Mouse (Mus musculus) testis, postnatal 14 days (tissue): Measurements from ENCODE around the gene Acoxl.

Experiments used
- DNase-seq: peaks from one replicate; pipeline ENCODE4 v3.0.0; 2021; ENCODE audit warnings: low spot score

Gene Acoxl

DNA sequence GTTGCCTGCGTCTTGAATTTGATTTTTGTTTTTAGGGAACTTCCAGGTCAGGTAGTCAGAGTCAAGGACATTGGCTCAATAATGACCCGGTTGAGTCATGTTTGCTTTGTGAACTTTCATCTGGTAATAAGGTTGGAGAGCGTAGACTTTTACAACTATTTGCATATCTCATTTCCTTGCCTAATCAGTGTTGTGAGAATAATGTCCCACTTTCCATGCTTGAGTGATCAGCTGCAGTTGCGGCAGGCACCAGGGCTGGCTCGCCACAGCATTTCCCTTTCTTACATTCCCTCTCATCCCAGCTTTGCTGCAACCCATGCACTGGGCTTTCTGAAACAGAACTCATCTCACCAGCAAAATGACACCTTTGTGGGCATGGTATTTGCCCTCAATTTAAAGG, 59.0 kb downstream of the Acoxl start:
- DNase-seq, result no peak

DNA sequence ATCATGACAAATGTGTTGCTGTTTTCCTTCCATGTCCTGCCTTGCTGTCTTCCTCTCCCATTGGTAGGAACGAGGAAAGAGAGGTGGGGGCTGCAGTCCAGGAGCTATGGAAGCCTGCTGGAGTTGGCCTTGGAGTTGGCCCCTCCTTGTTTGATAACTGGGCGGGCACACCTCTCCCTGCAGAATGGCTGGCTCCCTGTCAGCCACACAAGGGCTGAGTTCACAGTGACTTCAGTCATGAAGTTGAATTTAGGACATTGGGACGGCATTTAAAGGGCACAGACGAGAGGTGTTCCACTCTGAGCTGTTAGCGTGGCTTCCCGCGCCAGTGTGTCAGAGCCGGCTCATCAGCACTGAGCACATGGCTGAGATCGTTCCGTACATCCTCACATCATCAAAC, 66.2 kb downstream of the Acoxl start:
- no peak for DNase-seq

DNA sequence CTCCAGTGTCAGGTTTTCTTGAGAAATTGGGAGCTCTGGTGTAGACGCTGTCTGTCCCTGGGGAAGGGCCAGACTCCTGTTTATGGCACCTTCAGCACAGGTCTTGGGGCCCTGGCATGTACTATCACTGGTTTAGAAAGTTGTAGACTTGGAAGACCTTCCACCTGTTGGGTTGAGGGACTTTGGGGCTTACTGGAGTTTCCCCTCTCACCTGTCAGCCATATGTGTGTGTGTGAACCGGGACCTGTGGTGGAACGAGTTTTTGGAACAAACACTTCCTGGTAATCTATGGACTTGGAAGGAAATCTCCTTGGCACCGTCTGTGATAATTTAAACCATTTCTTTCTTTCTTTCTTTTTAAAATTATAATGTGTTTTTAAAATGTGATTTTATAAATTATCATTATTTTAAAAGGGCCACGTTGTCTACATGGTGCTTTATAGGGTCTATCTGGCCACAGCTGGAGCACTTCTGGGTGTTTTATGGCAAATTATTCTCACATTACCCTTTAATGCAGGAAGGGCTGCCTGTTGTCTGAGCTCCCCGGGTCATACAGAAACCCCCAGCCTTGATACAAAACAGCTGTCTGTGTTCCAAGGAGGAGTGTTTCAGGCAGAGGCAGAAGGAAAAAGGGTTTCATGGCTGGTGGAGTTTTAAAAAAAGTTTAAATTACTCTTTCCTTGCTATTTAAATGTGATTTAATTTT, 68.5 kb downstream of the Acoxl start:
- no peak for DNase-seq

DNA sequence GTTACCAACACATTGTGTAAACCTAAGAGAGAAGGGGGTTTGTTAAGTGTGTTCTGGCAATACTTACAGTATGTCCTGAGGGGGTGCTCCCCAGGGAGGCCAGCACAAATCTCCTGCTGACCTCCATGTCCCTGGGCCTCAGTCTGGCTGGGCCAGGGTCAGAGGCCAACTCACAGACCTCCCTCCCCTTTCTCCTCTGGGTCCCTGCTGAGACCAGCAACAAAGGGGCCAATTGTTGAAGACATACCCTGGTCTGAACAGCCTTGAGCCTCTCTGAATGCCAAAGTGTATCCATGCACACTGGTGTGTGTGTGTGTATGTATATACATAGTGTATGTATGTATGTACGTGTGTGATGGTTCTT, 69.0 kb downstream of the Acoxl start:
- DNase-seq, result no peak

DNA sequence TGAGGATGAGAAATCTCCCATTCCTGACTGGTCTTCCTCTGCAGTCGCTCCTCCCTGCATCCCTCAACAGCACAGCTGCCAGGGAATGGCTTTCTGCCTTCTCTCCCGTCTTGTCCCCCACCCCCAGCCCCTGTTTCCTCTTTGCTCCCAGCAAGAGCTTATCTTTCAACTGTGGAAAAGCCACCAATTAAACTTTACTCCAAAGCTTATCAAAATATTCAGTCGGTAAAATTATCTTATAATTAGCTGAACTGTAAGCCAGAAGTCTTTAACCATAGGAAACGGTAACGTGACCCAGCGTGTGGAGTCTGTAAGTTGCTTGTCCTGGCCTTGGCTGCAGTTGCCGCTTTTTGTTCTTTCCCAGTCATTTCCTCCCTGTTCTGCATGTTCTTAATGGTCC, 70.2 kb downstream of the Acoxl start:
- DNase-seq, result no peak

DNA sequence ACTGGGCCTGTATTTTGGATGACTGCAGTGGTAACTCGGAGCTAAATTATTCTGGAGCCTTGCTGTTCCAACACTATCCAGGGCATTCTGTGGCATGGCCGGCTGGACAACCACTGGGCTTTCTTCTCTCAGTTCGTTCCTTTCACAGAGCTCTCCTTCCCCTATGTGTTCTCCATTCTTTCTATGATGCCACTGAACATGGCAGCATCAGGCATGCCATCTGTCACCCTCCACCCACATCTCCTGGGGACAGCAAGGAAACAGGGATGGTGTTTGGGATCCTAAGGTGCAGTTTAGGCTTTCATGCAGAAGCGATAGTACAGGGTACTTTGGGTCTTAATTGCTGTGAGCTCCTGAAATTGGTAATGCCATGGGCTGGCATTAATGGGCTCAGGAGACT, 71.1 kb downstream of the Acoxl start:
- DNase-seq, result no peak

DNA sequence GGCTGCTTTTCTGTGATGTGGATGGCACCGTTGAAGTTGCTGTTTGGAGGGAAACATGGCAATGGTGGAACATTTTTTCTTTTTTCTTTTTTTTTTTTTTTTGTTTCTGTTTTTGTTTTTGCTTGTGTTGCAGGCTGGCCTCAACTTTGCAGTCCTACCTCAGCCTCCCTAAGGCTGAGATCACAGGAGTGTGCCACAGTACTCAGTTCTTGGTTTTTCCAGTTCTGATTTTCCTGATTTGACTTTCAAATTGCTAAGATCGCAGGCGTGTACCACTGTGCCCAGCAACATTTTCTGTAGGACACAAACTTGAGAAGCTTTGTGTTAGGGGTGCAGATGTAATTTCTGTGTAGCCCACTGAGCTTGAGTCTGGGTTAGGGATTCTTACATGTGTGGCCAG, 72.9 kb downstream of the Acoxl start:
- DNase-seq, result no peak

DNA sequence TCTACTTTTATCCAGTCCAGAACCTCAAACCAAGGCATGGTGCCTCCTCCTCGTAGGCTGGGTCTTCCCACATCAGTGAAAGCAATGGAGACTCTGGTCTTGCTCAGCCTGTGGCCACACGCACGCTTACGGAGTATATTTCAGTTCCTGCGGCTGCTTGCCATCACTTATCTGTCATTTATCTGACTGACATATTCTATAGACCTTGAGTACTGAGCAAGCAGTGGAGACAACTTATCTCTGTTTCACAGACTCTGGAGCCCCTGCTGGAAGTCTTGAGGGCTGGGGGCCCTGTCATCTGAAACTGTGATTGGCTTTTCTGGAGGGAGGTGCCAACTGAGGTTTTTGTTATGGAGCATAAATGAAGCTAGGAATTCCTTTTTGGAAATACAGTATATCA, 75.4 kb downstream of the Acoxl start:
- DNase-seq, result no peak

DNA sequence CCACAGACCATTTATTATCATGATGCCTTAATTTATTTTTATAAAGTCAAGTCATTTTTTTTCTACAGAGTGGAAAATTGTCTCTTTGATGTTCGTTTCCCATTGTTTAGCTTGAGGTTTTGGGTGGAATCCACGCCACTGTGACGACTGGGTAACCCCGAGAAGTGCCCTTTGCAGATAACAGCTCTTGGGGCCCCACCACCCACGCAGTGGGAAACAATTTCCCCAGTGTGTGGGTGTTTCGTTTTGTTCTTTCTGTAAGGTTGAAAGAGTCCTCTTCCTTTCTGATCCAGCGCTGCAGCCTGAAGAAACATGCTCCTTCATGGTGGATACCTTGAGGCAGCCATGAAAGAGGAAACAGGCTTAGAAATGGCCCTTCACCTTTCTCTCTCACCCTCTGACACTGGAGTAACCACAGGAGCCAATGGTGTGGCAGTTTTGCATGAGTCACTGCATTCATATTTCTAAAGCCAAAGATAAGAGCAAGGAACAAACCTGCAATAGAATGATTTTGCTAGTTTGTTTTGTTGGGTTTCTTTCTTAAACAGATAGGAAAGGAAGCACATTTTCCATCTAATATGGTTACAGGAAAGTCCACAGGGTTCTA, 78.2 kb downstream of the Acoxl start:
- no peak for DNase-seq

DNA sequence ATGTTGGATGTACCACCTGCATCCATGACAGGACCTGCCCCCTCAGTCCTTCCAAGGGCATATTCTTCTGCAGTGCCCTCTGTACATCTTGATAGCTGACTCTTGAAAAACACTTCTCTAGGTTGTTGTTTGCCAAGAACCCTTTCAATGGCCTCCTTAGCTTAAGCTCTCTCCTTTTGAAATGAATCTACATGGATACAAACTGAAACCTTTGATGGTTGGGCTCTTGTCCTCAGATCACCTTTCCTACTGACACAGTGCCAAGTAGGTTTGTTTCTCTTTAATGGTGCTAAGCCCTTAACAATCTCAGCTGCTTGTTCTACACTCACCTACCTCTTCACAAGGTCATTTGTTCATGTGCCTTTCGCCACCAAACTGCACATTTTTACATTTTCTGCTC, 81.1 kb downstream of the Acoxl start:
- no peak for DNase-seq

DNA sequence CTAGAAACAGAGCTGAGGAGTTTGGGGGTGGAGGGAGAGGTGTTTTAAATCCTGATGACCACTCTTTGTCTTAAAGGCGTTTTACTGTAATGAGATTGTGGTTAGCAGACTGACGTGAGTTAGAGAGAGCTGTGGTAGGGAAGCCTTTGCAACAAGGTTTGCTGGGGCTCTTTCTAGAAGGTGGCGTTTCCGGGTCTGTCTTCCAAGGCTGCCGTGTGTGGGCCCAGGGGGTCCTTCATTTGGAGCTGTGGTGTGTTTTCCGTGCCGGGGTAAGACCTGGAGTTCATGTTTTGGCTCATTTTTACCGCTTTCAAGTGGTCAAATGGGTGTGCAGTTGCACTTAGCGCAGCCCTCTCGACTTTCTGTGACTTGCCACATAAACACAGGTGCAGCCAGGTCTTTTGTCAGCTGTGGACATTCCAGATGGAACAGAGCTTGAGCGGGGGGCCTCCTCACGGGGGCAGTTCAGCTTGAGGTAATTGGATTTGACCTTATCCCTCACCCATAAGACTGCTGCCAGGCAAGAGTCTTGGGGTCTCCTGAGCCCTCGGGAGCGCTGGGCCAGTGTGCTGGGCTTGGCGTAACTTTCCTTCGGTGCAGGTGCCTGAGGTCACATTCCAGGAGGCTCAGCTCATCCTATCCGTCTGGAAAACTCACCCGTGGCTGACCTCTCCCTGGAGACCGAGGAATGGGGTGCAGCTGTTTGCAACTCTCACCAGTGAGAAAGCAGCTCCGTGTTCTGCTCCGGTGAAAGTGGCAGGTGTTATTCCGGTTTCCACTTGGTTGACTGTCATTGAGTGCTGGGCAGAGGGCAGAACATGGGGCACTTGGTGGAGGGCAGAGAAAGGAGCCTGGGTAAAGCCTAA, 83.6 kb downstream of the Acoxl start:
- DNase-seq, result peak; percentile 71

DNA sequence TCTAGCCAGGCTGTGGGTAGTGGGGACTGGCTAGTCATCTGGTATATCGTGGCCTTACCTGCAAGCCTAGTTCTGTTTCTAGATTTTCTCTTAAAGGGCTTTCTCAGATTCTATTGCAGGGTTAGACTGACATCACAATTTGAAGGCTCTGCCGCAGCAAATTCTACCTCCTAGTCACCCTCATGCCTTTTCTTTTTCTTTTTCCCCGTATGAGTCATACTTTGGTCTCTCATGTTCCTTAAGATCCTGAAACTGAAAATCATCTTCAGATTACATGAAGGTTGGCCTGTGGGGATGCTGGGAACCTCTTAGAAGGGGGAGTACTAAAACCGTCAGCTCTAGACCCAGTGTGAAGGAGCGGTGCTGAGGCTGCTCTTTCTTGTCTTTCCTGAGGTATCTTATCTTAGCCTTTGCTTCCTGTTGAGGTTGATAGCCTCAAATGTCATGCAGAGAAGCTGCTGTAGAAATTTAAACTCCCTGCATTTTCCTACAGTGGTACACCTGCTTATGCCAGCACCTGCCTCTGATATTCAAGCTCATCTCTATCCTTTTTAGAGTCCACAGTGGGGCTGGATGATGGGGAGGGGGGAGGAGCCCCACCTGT, 84.5 kb downstream of the Acoxl start:
- no peak for DNase-seq

DNA sequence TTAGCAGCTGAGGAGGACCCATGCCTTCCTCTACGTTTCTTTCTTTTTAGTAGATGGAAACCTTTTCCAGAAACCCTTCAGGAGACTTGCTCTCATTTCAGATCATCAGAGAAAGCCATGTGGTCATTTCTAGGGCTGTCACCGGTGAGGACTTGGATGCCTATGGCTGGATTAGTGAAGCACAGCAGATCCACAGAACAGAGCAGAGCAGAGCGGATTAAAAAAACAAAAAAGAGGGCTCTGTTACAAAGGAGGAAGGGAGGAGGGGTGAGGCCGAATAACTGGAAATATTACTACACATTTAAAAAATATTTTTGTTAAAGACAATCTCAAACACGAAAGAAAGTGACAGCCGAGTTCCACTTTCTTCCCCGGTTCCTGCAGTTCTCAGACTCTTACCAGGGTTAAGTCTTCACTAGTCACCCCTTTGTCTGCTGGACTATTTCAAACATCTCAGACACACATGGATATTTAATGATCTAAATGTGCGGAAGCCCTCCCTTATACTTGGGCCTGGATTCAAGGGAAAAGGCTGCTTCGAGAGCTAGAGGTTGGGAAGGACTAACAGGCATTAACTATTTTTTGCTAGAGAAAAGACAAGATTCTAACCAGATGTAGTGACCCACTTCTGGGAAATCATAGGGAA, 88.1 kb downstream of the Acoxl start:
- no peak for DNase-seq

DNA sequence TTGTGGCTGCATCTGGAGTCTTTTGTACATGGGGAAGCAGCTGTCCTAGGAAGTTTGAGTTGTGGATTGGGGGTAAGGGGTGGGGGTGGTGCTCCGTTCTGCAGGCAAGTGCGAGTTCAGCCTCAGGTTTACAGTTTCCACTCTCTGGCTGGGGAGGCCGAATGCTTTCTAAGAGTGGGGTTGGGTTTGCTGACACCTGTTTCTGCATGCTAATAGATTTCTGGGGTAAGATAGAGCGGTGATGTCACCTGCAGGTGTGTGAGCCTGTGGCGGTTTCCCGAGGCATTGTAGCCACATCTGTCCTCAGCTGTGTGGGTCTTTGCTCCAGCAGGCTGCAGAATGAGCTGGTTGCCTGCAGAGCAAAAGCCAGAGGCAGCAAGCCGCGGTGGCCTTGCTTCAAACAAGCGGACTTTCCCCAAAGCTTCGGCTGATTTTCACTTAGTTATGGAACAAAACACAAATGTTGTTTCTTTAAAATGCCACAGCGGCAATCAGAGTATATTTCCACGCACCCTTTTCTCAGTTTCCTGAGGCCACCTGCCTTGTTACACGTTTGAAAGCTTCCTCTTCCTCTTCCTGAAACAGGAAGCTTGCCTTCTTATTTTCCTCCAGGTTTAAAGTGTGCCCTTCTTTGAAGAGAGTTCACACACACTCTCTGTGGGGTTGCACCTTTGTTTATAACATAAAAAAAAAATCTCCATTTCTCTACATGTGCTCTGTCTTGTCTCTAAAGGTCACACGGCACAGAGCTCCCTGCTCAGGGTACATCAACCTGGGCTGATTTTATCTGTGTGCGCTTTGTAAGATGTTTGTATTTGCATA, 89.0 kb downstream of the Acoxl start:
- peak; percentile 32 for DNase-seq

DNA sequence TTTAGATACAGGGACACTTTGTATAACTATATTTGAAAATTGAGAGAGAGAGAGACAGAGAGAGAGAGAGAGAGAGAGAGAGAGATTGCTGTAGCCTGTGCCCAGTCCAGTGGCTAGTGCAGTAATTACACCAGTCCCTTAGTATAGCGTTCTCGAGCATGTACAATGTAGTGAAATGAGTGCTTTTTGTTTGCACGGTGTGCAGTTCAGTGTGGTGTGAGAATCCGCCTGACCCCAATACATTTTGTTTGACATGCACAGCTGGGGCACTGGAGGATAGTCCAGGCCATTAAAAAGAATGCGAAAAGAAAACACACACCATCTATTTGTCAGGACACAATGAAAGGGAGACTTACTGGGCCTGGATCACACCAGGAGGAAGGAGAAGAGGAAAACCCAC, 89.6 kb downstream of the Acoxl start:
- DNase-seq, result no peak

DNA sequence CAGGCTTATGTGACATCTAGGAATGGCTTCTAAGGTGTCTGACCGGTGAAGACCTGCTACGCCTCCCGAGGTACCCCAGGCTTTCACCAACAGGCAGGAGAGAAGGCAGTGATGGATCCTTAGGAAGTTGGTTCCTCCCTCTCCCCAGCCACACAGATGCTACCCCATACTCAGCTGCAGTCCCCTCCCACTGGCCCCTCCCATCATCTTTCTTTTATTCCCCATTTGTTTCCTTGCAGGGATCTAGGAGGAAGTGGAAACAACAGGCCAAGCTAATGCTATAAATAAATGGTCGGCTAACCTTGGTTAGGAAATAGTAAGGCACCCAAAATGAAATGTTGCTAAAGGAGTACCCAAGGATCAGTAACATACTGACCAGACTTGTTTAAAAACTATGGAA, 90.2 kb downstream of the Acoxl start:
- DNase-seq, result no peak

DNA sequence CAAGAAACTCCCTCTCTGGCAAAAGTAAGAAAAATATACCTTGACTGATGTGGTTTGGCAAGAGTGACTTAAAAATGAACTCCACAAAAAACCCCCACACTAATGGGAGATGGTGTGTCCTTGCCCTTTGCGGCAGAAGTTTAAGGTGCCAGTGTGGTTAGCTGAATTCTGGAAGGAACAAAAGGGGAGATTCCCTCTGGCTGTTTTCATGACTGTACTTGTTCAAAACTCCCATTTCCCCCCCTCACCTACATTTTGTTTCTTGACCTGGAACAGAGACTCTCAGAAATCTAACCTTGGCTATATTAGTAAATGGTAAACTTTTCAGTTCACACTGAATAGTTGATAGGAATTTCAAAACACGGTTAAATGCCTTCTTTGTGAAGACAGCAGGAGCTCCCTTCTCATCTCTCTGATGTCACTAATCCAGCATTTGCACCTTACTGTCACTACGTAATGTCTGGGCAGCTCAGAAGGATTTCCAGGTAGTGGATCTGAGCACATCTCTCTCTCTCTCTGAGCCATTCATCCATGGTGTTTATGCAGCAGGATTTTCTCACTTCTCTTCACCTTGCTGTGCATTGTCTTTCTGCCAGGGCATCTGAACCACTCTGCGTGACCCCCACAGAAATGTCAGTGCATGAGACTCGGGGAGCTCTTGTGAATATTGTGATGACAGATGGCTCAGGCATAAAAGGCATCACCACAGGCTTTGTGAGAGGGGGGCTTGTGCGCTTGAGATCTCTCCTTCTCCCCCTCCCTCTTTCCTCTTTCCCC, 91.5 kb downstream of the Acoxl start:
- DNase-seq, result no peak

DNA sequence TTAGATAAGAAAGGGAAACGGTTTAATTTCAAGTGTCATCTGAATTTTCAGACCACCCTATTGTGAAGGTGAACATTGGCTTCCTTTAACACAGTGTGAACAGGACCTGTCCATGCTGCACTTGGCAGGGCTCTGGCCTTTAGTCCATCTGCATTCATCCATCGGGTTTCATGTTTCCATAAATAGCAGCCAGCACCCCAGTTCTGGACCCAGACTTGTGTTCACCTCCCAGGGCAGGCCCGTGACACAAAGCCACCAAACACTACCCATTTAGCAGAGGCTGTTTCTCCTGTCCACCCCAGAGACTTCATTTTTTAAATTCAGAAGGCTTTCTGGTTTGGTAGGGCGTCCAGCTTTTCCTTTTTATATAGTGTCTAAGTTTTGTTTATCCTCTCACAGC, 92.9 kb downstream of the Acoxl start:
- no peak for DNase-seq

DNA sequence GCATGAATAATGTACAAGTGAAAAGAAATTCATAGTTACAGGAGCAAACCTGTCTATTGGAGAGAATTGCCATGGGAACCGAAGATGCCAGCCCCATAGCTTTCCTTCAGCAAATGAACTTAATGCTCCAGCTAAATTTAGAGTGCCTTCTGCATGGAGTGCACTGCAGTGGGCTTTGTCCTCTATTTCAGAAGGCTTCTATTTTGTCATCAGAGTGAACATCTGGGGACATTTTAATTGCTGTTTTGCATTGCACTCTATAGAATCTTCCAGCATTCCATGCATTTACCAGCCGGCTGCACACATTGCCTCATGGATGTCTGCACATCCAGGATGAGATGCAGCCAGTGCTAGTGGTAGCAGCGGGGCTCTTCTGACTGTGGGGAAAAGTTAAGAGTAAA, 94.9 kb downstream of the Acoxl start:
- DNase-seq, result no peak

DNA sequence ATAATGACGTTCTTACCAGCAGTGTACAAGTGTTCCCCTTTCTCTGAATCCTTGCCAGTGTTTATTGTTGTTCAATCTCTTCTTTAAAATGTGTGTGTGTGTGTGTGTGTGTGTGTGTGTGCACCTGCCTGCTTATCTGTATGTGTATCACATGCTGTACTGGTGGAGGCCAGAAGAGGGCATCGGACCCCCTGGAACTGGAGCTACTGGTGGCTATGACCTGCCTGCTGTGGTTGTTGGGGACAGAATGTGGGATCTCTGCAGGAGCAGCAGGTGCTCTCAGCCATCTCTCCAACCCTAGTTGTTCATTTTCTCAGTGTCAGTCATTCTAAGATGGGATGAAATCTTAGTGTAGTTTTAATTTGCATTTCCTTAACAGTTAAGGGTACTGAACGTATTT, 98.4 kb downstream of the Acoxl start:
- DNase-seq, result no peak

DNA sequence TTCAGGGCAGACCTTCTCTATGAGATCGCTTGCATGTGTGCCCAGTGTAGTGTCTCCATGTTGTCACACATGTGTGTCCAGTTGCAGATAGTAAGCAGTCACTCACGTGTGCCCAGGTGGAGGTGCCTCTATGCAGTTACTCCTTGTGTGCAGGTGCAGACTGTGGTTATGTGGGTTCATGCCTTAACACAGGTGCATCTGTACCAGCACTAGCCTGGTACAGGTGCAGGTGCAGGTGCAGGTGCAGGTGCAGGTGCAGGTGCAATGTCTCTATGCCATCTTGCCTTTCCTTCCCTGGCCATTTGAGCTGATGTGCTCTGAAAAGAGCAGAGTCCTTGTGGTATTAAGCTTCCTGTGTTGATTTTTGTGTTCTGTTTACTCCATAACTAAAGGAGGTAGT, 100.5 kb downstream of the Acoxl start:
- no peak for DNase-seq
